Mouse (Mus musculus): ENCODE measurements at regions not wholly inside any gene's neighbourhood (a gene's known extent, or its start where the extent isn't known, plus 50 kb on each side); places are given as distances from the start of the nearest gene placed in this dataset.
A peak's percentile ranks its signal among the peaks of the same experiment; 100 is the strongest.

DNA sequence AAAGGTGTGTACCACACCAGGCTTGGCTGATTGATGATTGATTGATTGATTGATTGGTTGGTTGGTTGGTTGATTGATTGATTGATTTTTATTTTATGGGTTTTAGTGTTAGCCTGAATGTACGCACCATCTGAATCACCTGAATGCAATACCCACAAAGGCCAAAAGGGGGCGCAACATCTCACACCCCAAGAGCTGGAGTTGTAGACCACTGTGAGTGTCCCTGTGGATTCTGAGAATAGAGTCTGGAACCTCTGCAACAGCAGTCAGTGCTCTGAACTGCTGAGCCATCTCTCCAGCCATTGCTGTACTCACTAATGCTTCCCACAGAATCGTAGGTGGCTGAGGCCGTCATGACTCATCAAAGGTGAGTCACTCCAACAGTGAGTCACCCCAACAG, 109.4 kb upstream of the Foxb1 start:
- H3K27ac ChIP-seq (replicated peaks; ENCODE audit: low read depth, low read length), result no peak overlapping the region
- H3K36me3 ChIP-seq (ENCODE audit: control insufficient read depth, insufficient read depth, low read length), result no peaks in the 10 kb centered on the region
- H3K9ac ChIP-seq (ENCODE audit: low read length), result no peak overlapping the region
- H3K4me2 ChIP-seq (ENCODE audit: low read depth, severe bottlenecking), result no peak overlapping the region
- no peak overlapping the region for H3K4me3 ChIP-seq (ENCODE audit: low read depth, low read length)
- no peaks in the 10 kb centered on the region for H3K9me3 ChIP-seq (ENCODE audit: control insufficient read depth, low read length)
- 88% methylated on average over 4 of the region's 4 CpGs for WGBS
- H3K4me1 ChIP-seq (ENCODE audit: control insufficient read depth, insufficient read depth, low read length), result no peaks in the 10 kb centered on the region
- no peaks in the 10 kb centered on the region for H3K27me3 ChIP-seq (ENCODE audit: control insufficient read depth, insufficient read depth, low read length)
- no peak for DNase-seq (ENCODE audit: low spot score)
- no peak for ATAC-seq (ENCODE audit: insufficient number of reproducible peaks, low FRiP score, low TSS enrichment, low read depth)

DNA sequence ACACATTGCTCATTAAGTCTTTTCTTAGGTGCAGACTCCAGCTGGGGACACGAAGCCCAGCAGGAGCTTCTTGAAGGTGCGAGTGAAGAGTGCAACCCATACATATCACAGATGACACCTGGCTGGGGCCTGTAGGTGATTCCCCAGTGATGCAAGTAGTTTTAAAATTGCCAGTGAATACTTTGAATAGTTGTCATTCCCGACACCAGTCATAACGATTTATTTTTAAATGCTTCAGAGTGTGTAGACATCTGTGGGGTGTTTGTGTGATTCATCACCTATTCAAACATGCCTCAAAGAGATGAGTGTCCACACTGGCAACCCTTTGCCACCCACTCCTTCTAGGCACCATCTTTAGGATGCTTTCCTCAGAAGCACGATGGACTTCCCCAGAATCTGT, 102.9 kb upstream of the Bnip2 start:
- ATAC-seq (ENCODE audit: insufficient number of reproducible peaks, low FRiP score, low TSS enrichment, low read depth) (no peak), DNase-seq (ENCODE audit: low spot score) (no peak)
- WGBS, result 75% methylated on average over 5 of the region's 5 CpGs
- no peak overlapping the region for H3K4me2 ChIP-seq (ENCODE audit: low read depth, severe bottlenecking)
- no peaks in the 10 kb centered on the region for H3K36me3 ChIP-seq (ENCODE audit: control insufficient read depth, insufficient read depth, low read length)
- no peaks in the 10 kb centered on the region for H3K27me3 ChIP-seq (ENCODE audit: control insufficient read depth, insufficient read depth, low read length)
- H3K27ac ChIP-seq (replicated peaks; ENCODE audit: low read depth, low read length), result no peak overlapping the region
- no peaks in the 10 kb centered on the region for H3K9me3 ChIP-seq (ENCODE audit: control insufficient read depth, low read length)
- no peak overlapping the region for H3K4me3 ChIP-seq (ENCODE audit: low read depth, low read length)
- H3K4me1 ChIP-seq (ENCODE audit: control insufficient read depth, insufficient read depth, low read length), result no peaks in the 10 kb centered on the region
- H3K9ac ChIP-seq (ENCODE audit: low read length), result no peak overlapping the region

DNA sequence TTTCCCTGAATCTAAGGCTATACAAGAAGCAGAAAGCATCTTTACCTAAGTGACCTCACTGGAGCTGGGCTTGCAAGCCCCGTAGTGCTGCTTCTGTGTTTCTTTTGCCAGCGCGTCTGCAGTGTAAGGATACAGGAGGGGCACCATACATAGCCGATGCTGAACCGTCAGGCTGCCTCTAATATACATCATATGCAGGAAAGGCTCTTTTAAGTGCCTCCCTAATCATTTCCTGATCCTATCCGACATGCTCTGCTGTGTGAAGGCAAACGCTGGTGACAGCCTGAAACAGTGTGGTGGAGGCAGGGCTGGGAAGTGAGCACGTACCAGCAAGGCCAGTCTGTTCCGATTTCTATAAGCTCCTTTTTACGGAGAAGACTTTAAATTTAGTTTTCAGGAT, 91.2 kb upstream of the Bnip2 start:
- Histone ChIP-seq H3K4me2 (ENCODE audit: low read depth, severe bottlenecking) (0 out of 2 replicates have a peak overlapping the region, but pooled peaks have one; percentile 18), H3K4me3 (ENCODE audit: low read depth, low read length) (no peak overlapping the region), H3K27ac (replicated peaks; ENCODE audit: low read depth, low read length) (no peak overlapping the region), H3K9me3 (ENCODE audit: control insufficient read depth, low read length) (no peaks in the 10 kb centered on the region), H3K36me3 (ENCODE audit: control insufficient read depth, insufficient read depth, low read length) (no peaks in the 10 kb centered on the region), H3K4me1 (ENCODE audit: control insufficient read depth, insufficient read depth, low read length) (peaks cover 6% of the 10 kb centered on the region; the same call in 1 of the 2 replicates), H3K27me3 (ENCODE audit: control insufficient read depth, insufficient read depth, low read length) (no peaks in the 10 kb centered on the region), H3K9ac (ENCODE audit: low read length) (no peak overlapping the region)
- WGBS, result 21% methylated on average over 10 of the region's 10 CpGs
- no peak for ATAC-seq (ENCODE audit: insufficient number of reproducible peaks, low FRiP score, low TSS enrichment, low read depth)
- DNase-seq (ENCODE audit: low spot score), result peak; percentile 41

DNA sequence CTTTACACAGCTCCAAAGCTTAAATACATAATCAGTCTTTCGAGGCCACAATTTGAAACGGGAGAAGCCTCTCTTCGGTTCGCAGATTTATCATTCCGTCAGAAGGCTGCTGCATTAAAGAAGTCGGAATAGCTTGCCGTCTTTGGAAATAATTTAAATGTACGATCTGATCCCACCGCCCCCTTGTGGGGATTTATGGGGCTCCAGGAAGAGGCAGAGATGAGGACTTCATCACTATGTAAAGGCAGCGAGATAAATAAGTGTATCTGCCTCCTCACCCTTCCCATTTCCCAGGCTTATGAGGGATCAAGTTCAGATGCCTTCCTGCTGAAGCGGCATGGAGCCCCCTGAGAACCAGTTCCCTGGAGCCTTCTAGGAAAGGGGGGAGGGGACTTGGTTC, 89.9 kb upstream of the Bnip2 start:
- 30% methylated on average over 11 of the region's 11 CpGs for WGBS
- ATAC-seq (ENCODE audit: insufficient number of reproducible peaks, low FRiP score, low TSS enrichment, low read depth), result no peak
- Histone ChIP-seq H3K36me3 (ENCODE audit: control insufficient read depth, insufficient read depth, low read length) (no peaks in the 10 kb centered on the region), H3K9me3 (ENCODE audit: control insufficient read depth, low read length) (no peaks in the 10 kb centered on the region), H3K4me2 (ENCODE audit: low read depth, severe bottlenecking) (no peak overlapping the region), H3K27me3 (ENCODE audit: control insufficient read depth, insufficient read depth, low read length) (no peaks in the 10 kb centered on the region), H3K4me1 (ENCODE audit: control insufficient read depth, insufficient read depth, low read length) (peaks cover 6% of the 10 kb centered on the region; the same call in 1 of the 2 replicates), H3K4me3 (ENCODE audit: low read depth, low read length) (no peak overlapping the region), H3K9ac (ENCODE audit: low read length) (no peak overlapping the region), H3K27ac (replicated peaks; ENCODE audit: low read depth, low read length) (no peak overlapping the region)
- DNase-seq (ENCODE audit: low spot score), result peak; percentile 62

DNA sequence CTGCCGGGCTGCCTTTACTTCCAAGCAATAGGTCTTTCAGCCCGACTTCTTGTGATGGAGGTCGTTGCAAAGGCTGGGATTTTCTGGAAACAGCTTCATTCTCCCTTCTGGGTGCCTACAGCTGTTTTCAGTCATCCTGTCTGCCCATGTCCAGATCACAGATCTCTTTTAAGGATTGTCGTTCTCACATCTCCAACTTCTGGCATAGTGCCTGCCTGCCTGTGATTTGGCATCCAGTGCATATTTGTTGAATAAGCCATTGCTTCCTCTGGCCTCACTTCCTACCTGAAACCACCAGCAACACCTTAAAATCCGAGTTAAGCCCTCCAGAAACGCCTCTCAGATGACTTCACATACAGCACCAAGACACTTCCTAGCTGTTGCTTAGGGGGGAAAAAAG, 88.4 kb upstream of the Bnip2 start:
- H3K9ac ChIP-seq (ENCODE audit: low read length), result no peak overlapping the region
- H3K4me2 ChIP-seq (ENCODE audit: low read depth, severe bottlenecking), result no peak overlapping the region
- DNase-seq (ENCODE audit: low spot score) (no peak), ATAC-seq (ENCODE audit: insufficient number of reproducible peaks, low FRiP score, low TSS enrichment, low read depth) (no peak)
- H3K4me3 ChIP-seq (ENCODE audit: low read depth, low read length), result no peak overlapping the region
- WGBS, result 75% methylated on average over 6 of the region's 6 CpGs
- no peak overlapping the region for H3K27ac ChIP-seq (replicated peaks; ENCODE audit: low read depth, low read length)
- H3K36me3 ChIP-seq (ENCODE audit: control insufficient read depth, insufficient read depth, low read length), result no peaks in the 10 kb centered on the region
- H3K27me3 ChIP-seq (ENCODE audit: control insufficient read depth, insufficient read depth, low read length), result no peaks in the 10 kb centered on the region
- no peaks in the 10 kb centered on the region for H3K9me3 ChIP-seq (ENCODE audit: control insufficient read depth, low read length)
- peaks cover 6% of the 10 kb centered on the region; the same call in 1 of the 2 replicates for H3K4me1 ChIP-seq (ENCODE audit: control insufficient read depth, insufficient read depth, low read length)

DNA sequence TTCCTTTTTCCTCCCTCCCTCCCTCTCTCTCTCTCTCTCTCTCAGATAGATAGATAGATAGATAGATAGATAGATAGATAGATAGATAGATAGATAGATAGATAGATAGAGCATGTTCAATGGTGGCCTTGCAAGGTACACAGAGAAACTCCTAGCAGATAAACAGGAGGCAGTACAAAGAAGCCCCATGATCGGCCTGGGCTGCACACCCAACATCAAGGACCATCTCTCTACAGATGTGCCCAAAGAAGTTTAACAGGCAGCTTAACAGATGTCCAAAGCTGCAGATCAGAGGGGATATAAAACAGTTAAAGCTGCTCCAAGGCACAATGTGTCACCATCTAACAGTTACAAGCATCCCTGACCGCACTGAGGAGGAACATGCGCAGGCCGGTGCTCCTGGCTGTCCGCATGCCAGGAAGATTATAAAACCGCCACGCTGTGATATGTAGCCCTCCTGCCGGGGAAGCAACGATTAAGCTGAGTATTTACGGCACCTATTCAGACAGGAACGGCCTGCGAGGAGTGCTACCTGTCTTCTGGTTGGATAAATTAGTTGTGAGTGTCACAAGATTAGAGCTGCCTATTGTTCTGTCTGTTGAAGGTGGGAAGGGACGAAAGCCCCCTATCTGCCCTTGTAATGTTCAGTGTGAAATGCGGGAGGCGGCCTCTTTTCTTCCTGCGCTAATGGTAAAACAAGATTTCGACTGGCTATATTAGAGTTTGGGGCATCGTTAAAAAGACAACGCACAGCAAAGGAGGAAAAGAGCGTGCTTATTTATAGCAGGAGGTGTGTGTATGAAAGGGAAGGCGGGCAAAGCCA, 81.9 kb upstream of the Bnip2 start:
- H3K27me3 ChIP-seq (ENCODE audit: control insufficient read depth, insufficient read depth, low read length), result peaks cover 8% of the 10 kb centered on the region; the same call in 1 of the 2 replicates
- H3K4me2 ChIP-seq (ENCODE audit: low read depth, severe bottlenecking), result peak overlapping the region; percentile 20; the same call in 1 of the 2 replicates
- no peaks in the 10 kb centered on the region for H3K36me3 ChIP-seq (ENCODE audit: control insufficient read depth, insufficient read depth, low read length)
- 6% methylated on average over 21 of the region's 21 CpGs for WGBS
- ATAC-seq (ENCODE audit: insufficient number of reproducible peaks, low FRiP score, low TSS enrichment, low read depth), result no peak
- H3K4me1 ChIP-seq (ENCODE audit: control insufficient read depth, insufficient read depth, low read length), result no peaks in the 10 kb centered on the region
- peak; percentile 56 for DNase-seq (ENCODE audit: low spot score)
- no peak overlapping the region for H3K27ac ChIP-seq (replicated peaks; ENCODE audit: low read depth, low read length)
- H3K9me3 ChIP-seq (ENCODE audit: control insufficient read depth, low read length), result no peaks in the 10 kb centered on the region
- no peak overlapping the region for H3K4me3 ChIP-seq (ENCODE audit: low read depth, low read length)
- no peak overlapping the region for H3K9ac ChIP-seq (ENCODE audit: low read length)

DNA sequence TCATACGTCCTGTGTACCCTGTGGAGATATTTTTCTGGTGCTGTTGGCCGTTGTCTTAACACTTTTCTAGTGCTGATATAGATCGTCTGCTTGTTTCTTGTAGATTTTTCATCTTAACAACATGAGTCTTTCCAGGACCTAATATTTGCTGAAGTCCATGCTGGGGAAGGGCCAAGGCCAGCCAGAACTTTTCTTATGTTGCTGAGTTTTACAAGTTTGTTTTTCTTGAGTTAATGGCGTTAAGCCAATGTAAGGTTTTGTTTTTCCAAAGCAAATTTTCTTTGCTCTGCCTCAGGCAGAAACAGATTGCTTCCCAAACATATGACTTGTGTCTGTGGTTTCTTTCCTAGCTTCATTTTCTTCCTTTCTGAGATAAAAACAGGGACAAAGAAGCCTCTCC, 78.6 kb upstream of the Bnip2 start:
- Histone ChIP-seq H3K9ac (ENCODE audit: low read length) (no peak overlapping the region), H3K4me2 (ENCODE audit: low read depth, severe bottlenecking) (no peak overlapping the region), H3K4me1 (ENCODE audit: control insufficient read depth, insufficient read depth, low read length) (no peaks in the 10 kb centered on the region), H3K27me3 (ENCODE audit: control insufficient read depth, insufficient read depth, low read length) (peaks cover 10% of the 10 kb centered on the region; the same call in 1 of the 2 replicates), H3K4me3 (ENCODE audit: low read depth, low read length) (no peak overlapping the region), H3K27ac (replicated peaks; ENCODE audit: low read depth, low read length) (no peak overlapping the region), H3K36me3 (ENCODE audit: control insufficient read depth, insufficient read depth, low read length) (no peaks in the 10 kb centered on the region), H3K9me3 (ENCODE audit: control insufficient read depth, low read length) (no peaks in the 10 kb centered on the region)
- ATAC-seq (ENCODE audit: insufficient number of reproducible peaks, low FRiP score, low TSS enrichment, low read depth), result no peak
- no peak for DNase-seq (ENCODE audit: low spot score)
- 85% methylated on average over 4 of the region's 4 CpGs for WGBS

DNA sequence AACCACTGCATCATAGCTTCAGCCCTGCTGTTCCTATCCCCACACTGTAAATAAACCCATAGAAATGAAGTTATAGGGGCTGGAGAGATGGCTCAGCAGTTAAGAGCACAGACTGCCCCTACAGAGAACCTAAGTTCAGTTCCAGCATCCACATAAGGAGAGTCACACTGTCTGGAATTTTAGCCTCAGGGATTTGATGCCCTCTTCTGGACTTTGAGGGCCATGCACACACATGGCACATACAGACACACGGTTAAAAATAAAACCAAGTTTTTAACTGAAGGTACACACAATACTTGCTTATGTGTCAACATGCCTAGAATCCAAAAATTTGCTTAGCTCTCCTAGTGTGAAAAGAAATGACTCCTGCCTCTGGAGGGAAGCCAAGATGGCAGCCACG, 61.1 kb upstream of the Bnip2 start:
- no peaks in the 10 kb centered on the region for H3K4me1 ChIP-seq (ENCODE audit: control insufficient read depth, insufficient read depth, low read length)
- no peak overlapping the region for H3K27ac ChIP-seq (replicated peaks; ENCODE audit: low read depth, low read length)
- no peaks in the 10 kb centered on the region for H3K9me3 ChIP-seq (ENCODE audit: control insufficient read depth, low read length)
- H3K9ac ChIP-seq (ENCODE audit: low read length), result no peak overlapping the region
- ATAC-seq (ENCODE audit: insufficient number of reproducible peaks, low FRiP score, low TSS enrichment, low read depth) (no peak), DNase-seq (ENCODE audit: low spot score) (no peak)
- H3K4me2 ChIP-seq (ENCODE audit: low read depth, severe bottlenecking), result no peak overlapping the region
- no peaks in the 10 kb centered on the region for H3K36me3 ChIP-seq (ENCODE audit: control insufficient read depth, insufficient read depth, low read length)
- H3K27me3 ChIP-seq (ENCODE audit: control insufficient read depth, insufficient read depth, low read length), result no peaks in the 10 kb centered on the region
- 75% methylated on average over 2 of the region's 2 CpGs for WGBS
- H3K4me3 ChIP-seq (ENCODE audit: low read depth, low read length), result no peak overlapping the region

DNA sequence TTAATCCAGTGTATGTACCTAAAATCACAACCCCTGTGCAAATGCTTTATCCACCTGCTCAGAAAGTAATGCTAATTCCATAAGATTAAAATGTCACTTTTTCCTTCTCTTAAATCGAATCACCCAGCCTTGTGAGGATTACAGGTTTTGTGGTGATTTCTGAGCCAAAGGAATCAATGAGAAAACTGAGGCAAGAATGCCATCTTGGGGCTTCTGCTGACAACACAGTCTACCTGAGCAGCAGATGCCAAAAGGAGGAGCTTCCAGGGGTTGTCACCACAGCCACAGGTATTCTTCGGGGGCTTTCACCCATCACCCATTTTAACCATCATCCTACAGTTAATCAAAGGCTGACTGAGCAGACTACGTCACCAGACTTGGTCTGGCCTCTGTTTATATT, 51.4 kb upstream of the Bnip2 start:
- Histone ChIP-seq H3K36me3 (ENCODE audit: control insufficient read depth, insufficient read depth, low read length) (no peaks in the 10 kb centered on the region), H3K4me3 (ENCODE audit: low read depth, low read length) (no peak overlapping the region), H3K9ac (ENCODE audit: low read length) (no peak overlapping the region), H3K4me2 (ENCODE audit: low read depth, severe bottlenecking) (no peak overlapping the region), H3K27me3 (ENCODE audit: control insufficient read depth, insufficient read depth, low read length) (no peaks in the 10 kb centered on the region), H3K9me3 (ENCODE audit: control insufficient read depth, low read length) (no peaks in the 10 kb centered on the region), H3K4me1 (ENCODE audit: control insufficient read depth, insufficient read depth, low read length) (no peaks in the 10 kb centered on the region), H3K27ac (replicated peaks; ENCODE audit: low read depth, low read length) (no peak overlapping the region)
- DNase-seq (ENCODE audit: low spot score) (no peak), ATAC-seq (ENCODE audit: insufficient number of reproducible peaks, low FRiP score, low TSS enrichment, low read depth) (no peak)
- WGBS, result 78% methylated on average over 3 of the region's 3 CpGs

Measured in limb, embryonic 11.5 days (tissue).